Mouse (Mus musculus): ENCODE results near the gene Cysltr2.

GRCm38 (mm10) chr14:72998111-72998510 is 50.8 kb downstream of the Cysltr2 start:
- TF ChIP-seq CTCF (conservative IDR thresholded peaks at IDR 0.05; ENCODE audit: low read length) (no peak), NANOG (IDR thresholded peaks at IDR 0.05; ENCODE audit: borderline replicate concordance, low read length) (no peak)

All from E14TG2a.4 (cell line).